Mouse (Mus musculus) midbrain, embryonic 16.5 days (tissue): ENCODE data around the gene Prpf8. TPM values are rescaled to one million over a fixed set of nuclear protein-coding genes. Genes with fewer than 3 reads are reported as not detected.

Experiments
- ATAC-seq: fragments of 200-750 bp; cut with Nextera tagmentation; 2 replicates; pipeline ENCODE4 v1.8.0; 2017; ENCODE audit warnings: moderate TSS enrichment
- H3K27ac ChIP-seq: fragments of 300-500 bp; sonication (generic); 2 replicates; pipeline ENCODE4 v1.5.1; 2014; ENCODE audit warnings: mild to moderate bottlenecking, low read length, mixed read lengths
- H3K27me3 ChIP-seq: fragments of 300-500 bp; sonication (generic); 2 replicates; pipeline ENCODE4 v1.6.1; 2014; ENCODE audit warnings: low read depth, low read length, mixed read lengths; ENCODE audit not compliant: control insufficient read depth, insufficient read depth
- H3K36me3 ChIP-seq: fragments of 300-500 bp; sonication (generic); 2 replicates; pipeline ENCODE4 v1.6.1; 2014; ENCODE audit warnings: mild to moderate bottlenecking, low read length, moderate library complexity, mixed read lengths; ENCODE audit not compliant: control insufficient read depth, insufficient read depth
- H3K4me1 ChIP-seq: fragments of 300-500 bp; sonication (generic); 2 replicates; pipeline ENCODE4 v1.6.1; 2014; ENCODE audit warnings: mild to moderate bottlenecking, low read length, mixed read lengths; ENCODE audit not compliant: control insufficient read depth, insufficient read depth
- H3K4me2 ChIP-seq: fragments of 300-500 bp; sonication (generic); 2 replicates; pipeline ENCODE4 v1.6.1; 2014; ENCODE audit warnings: mild to moderate bottlenecking, low read length, mixed read lengths
- H3K4me3 ChIP-seq: fragments of 300-500 bp; sonication (generic); 2 replicates; pipeline ENCODE4 v1.5.1; 2014; ENCODE audit warnings: low read depth, mild to moderate bottlenecking, low read length, moderate library complexity, mixed read lengths
- H3K9ac ChIP-seq: fragments of 300-500 bp; sonication (generic); 2 replicates; pipeline ENCODE4 v1.6.1; 2014; ENCODE audit warnings: low read depth, low read length, mixed read lengths
- H3K9me3 ChIP-seq: fragments of 300-500 bp; sonication (generic); replicated peaks from 2 replicates; pipeline ENCODE4 v1.6.1; 2014; ENCODE audit warnings: mild to moderate bottlenecking, low read length, mixed read lengths; ENCODE audit not compliant: control insufficient read depth, poor library complexity, severe bottlenecking
- WGBS: fragments of 180-500 bp; shearing (Covaris S2); extraction: QIAGEN DNeasy Blood & Tissue Kit; methylation state at CpG from one replicate; pipeline ENCODE4 v1.1.7; 2014; 5-methylcytosine and 5-hydroxymethylcytosine counted together
- polyA plus RNA-seq: library from polyadenylated mRNA; unstranded; fragments of >200 nt; fragmentation: Nextera tagmentation; extraction: Ambion mirVana; gene quantifications from 2 replicates; pipeline ENCODE4 v1.2.1, GENCODE M21; 2015

Prpf8 gene
- polyA plus RNA-seq, 1 experiment from 2014 or later, result 42.9 TPM

GRCm38 (mm10) chr11:75509741-75510626, 23.4 kb downstream of the Prpf8 start, which contains the start of gene Rilp:
Rilp (plus strand) TSS chr11:75510094.
- Histone ChIP-seq H3K9ac (peak within 1 kb of the TSS; percentile 74), H3K27ac (peak within 1 kb of the TSS; percentile 81), H3K4me2 (peak within 1 kb of the TSS; percentile 96), H3K4me1 (peaks cover 7% of the 10 kb centered on the region), H3K36me3 (peaks cover 24% of the 10 kb centered on the region), H3K9me3 (no peaks in the 10 kb centered on the region), H3K27me3 (no peaks in the 10 kb centered on the region), H3K4me3 (peak within 1 kb of the TSS; percentile 59)
- peak; percentile 81 for ATAC-seq
- 2% methylated on average over 42 of the region's 43 CpGs for WGBS

GRCm38 (mm10) chr11:75510627-75510993, 24.0 kb downstream of the Prpf8 start:
- H3K9me3 ChIP-seq, result no peaks in the 10 kb centered on the region
- peak overlapping the region; percentile 96 for H3K4me2 ChIP-seq
- WGBS, result 2% methylated on average over 21 of the region's 24 CpGs
- H3K9ac ChIP-seq, result peak overlapping the region; percentile 74
- peak overlapping the region; percentile 81 for H3K27ac ChIP-seq
- H3K27me3 ChIP-seq, result no peaks in the 10 kb centered on the region
- ATAC-seq, result peak; percentile 92
- peaks cover 22% of the 10 kb centered on the region for H3K36me3 ChIP-seq
- H3K4me1 ChIP-seq, result peaks cover 7% of the 10 kb centered on the region
- peak overlapping the region; percentile 59 for H3K4me3 ChIP-seq

- no peak for ATAC-seq
- H3K27me3 ChIP-seq, result no peaks in the 10 kb centered on the region
- peaks cover 7% of the 10 kb centered on the region for H3K4me1 ChIP-seq
- H3K36me3 ChIP-seq, result peaks cover 18% of the 10 kb centered on the region
- no peak overlapping the region for H3K4me3 ChIP-seq
- H3K27ac ChIP-seq, result no peak overlapping the region
- H3K9me3 ChIP-seq, result no peaks in the 10 kb centered on the region
- H3K9ac ChIP-seq, result no peak overlapping the region
- 81% methylated on average over 6 of the region's 6 CpGs for WGBS
- H3K4me2 ChIP-seq, result no peak overlapping the region
Observed at GRCm38 (mm10) chr11:75511213-75511612, 24.6 kb downstream of the Prpf8 start.

DNA sequence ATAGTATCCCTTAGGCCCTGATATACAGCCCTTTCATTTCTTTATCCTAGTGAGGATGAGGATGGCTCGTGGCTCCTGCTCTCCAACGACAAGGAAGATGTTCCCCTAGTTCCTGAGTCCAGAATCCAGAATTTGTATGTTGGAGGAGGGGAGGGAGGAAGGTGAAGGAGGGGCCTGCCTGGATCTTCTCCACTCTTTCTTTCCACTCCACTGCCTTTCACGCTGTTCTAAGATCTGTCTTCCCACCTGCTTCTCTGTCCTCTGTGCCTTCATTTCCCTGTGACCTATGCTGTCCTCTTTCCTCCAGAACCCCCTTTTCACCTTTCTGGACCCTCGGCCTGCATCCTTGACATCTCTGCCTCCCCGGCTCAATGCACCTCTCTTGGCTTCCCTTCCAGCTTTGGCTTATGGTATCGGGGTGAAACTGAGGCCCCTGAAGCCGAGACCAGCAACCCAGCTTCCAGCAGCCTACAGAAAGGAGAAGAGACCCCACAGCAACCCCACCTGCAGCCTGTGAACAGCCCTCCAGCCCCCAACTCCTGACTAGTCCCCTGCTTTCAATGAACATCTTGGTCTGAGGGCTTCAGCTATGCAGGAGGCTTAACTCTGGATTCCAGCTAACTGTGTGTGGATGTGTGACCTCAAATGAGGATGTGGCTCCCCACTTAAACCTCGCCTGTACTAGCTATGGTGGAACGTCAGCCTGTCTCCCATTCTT, 25.8 kb downstream of the Prpf8 start:
- 80% methylated on average over 9 of the region's 9 CpGs for WGBS
- Histone ChIP-seq H3K9ac (no peak overlapping the region), H3K4me3 (no peak overlapping the region), H3K4me2 (no peak overlapping the region), H3K27me3 (no peaks in the 10 kb centered on the region), H3K36me3 (peaks cover 14% of the 10 kb centered on the region), H3K4me1 (peaks cover 7% of the 10 kb centered on the region), H3K9me3 (no peaks in the 10 kb centered on the region), H3K27ac (no peak overlapping the region)
- ATAC-seq, result no peak

- Histone ChIP-seq H3K4me1 (peaks cover 7% of the 10 kb centered on the region), H3K9me3 (no peaks in the 10 kb centered on the region), H3K9ac (no peak within 1 kb of the TSS), H3K4me3 (no peak within 1 kb of the TSS), H3K4me2 (0 out of 2 replicates have a peak within 1 kb of the TSS, but pooled peaks have one; percentile 17), H3K36me3 (peaks cover 10% of the 10 kb centered on the region), H3K27me3 (no peaks in the 10 kb centered on the region), H3K27ac (no peak within 1 kb of the TSS)
- ATAC-seq, result no peak
- 45% methylated on average over 8 of the region's 8 CpGs for WGBS
Observed at GRCm38 (mm10) chr11:75513336-75513735, 26.7 kb downstream of the Prpf8 start, which contains the start of gene Scarf1. Scarf1 (plus strand) TSS chr11:75513540.

- Histone ChIP-seq H3K4me3 (no peak overlapping the region), H3K36me3 (no peaks in the 10 kb centered on the region), H3K27ac (no peak overlapping the region), H3K4me1 (peaks cover under 1% of the 10 kb centered on the region; the same call in 1 of the 2 replicates), H3K9ac (no peak overlapping the region), H3K27me3 (no peaks in the 10 kb centered on the region), H3K9me3 (no peaks in the 10 kb centered on the region), H3K4me2 (no peak overlapping the region)
- 93% methylated on average over 25 of the region's 25 CpGs for whole genome bisulfite sequencing
- ATAC-seq, result no peak
Observed at GRCm38 (mm10) chr11:75515186-75515585, 28.6 kb downstream of the Prpf8 start.

DNA sequence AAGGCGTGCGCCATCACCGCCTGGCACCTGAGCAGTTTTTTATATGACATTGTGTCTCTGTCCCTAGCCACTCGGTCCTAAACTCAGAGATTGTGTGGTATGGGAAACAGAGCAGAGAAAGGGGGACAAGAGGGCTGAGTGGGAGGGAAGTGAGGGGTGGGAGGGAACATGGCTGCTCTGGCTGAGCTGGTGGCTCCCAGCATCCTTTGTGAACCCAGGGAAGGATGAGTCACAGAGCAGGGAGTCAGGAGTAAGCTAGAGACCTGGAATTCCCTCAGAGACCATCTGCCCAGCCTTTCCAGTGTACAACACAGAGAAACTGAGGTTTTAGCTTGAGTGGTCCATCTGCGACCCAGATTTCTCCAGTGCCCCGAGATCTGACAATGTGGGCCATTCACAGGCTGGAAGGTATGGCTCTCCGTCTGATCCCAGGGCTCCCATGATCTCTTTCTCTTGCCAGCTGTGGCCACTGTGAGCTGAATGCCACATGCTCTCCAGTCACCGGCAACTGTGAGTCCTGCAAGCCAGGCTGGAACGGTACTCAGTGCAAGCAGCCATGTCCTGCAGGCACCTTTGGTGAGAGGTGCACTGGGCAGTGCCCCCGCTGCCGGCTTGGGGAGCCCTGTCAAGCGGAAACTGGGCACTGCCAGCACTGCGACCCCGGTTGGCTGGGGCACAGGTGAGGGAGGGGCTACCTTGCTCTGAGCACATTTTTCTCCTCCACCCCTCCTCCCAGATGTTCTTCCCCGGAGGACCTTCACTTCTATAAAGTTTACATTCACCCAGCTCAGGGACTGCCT, 33.4 kb downstream of the Prpf8 start:
- Histone ChIP-seq H3K27me3 (no peaks in the 10 kb centered on the region), H3K9ac (no peak overlapping the region), H3K4me2 (no peak overlapping the region), H3K9me3 (no peaks in the 10 kb centered on the region), H3K4me3 (no peak overlapping the region), H3K4me1 (no peaks in the 10 kb centered on the region), H3K36me3 (no peaks in the 10 kb centered on the region), H3K27ac (no peak overlapping the region)
- ATAC-seq, result no peak
- 79% methylated on average over 15 of the region's 15 CpGs for WGBS

DNA sequence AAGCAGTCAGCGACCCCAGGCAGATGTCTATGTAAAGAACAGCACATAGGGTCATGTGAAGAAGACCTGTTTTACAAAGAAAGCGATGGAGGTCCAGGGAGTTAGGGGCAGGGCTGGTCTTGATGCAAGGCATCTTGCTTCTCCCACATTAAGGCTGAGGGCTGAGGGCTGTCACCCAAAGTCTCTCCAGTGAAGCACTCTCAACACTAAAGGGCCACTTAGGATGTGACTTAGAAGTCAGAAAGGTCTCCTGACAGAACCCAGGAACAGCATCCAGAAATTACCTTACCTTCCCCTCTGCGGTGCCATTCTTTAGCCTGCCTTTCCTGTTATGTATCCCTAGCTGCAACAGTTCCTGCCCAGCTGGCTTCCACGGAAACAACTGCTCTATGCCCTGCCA, 35.0 kb downstream of the Prpf8 start:
- Histone ChIP-seq H3K4me2 (no peak overlapping the region), H3K4me3 (no peak overlapping the region), H3K9me3 (no peaks in the 10 kb centered on the region), H3K27ac (no peak overlapping the region), H3K4me1 (no peaks in the 10 kb centered on the region), H3K27me3 (no peaks in the 10 kb centered on the region), H3K36me3 (no peaks in the 10 kb centered on the region), H3K9ac (no peak overlapping the region)
- ATAC-seq, result no peak
- 93% methylated on average over 4 of the region's 4 CpGs for WGBS
